Mouse (Mus musculus) Patski (cell line): ENCODE data around the gene Ncor2. TPM values are rescaled to one million over a fixed set of nuclear protein-coding genes. Genes with fewer than 3 reads are reported as not detected.

Source experiments
- ATAC-seq: fragments of 100-300 bp; one replicate; pipeline ENCODE4 v1.8.0; 2021
- CTCF ChIA-PET: fragments of 350-600 bp; sonication (Branson Sonifier 250); formaldehyde crosslinking; loops from one replicate; lab custom pipeline; 2022; ENCODE audit warnings: inconsistent platforms; lab: Charles Lee
- POLR2A ChIA-PET: fragments of 350-600 bp; sonication (Branson Sonifier 250); formaldehyde crosslinking; loops from one replicate; lab custom pipeline; 2022; ENCODE audit warnings: antibody characterized with exemption, inconsistent platforms; lab: Charles Lee
- DNase-seq: peaks from one replicate; pipeline ENCODE4 v3.0.0-alpha.2; 2011; ENCODE audit warnings: low read depth, low spot score
- H3K27me3 ChIP-seq: fragments of 371-371 bp; one replicate; pipeline ENCODE4 v1.5.1; 2021
- CTCF ChIP-seq: fragments of 100-300 bp; IDR thresholded peaks from one replicate; pipeline ENCODE4 v1.5.1; 2021
- in situ Hi-C: fragments of 300-500 bp; cut with MboI; formaldehyde crosslinking; loops from 3 replicates; pipeline ENCODE4 v1.11.1; 2018; ENCODE audit warnings: low pct_unique_long_range_greater_than_20kb, mixed read lengths
- polyA plus RNA-seq: library from polyadenylated mRNA; unstranded; gene quantifications from one replicate; pipeline ENCODE4 v1.2.3, GENCODE M21; 2021

The Ncor2 gene
- polyA plus RNA-seq, 1 experiment from 2014 or later = 98.6 TPM

DNA sequence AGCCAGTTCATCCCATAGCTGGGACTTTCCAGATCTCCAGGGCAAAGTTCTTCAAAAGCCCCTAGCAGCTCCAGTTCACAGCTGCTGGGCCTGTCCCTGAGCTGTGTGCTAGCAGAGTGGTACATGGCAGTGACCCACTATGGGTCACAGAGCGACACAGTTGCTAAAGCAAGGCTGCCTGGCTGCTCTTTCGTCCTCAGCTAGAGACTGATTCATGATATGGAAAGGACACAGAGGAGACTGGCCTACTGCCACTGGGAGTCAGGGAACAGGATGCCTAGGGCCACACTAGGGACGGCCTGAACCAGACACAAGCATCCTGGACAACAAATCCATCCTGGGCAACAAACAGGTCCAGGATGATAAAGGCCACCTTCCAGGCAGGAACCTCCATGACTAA, 53.8 kb downstream of the Ncor2 start:
- in situ Hi-C loops = no loop called here
- TF ChIP-seq CTCF = no peak
- POLR2A ChIA-PET = interaction anchor here (1.1 kb wide), 1 partner anchor 49 kb away, joined by 3 read pairs; no protein-coding TSS in a partner anchor
- ATAC-seq (no peak), DNase-seq (no peak)
- CTCF ChIA-PET = no interaction called here
- H3K27me3 ChIP-seq = no peaks in the 10 kb centered on the region

DNA sequence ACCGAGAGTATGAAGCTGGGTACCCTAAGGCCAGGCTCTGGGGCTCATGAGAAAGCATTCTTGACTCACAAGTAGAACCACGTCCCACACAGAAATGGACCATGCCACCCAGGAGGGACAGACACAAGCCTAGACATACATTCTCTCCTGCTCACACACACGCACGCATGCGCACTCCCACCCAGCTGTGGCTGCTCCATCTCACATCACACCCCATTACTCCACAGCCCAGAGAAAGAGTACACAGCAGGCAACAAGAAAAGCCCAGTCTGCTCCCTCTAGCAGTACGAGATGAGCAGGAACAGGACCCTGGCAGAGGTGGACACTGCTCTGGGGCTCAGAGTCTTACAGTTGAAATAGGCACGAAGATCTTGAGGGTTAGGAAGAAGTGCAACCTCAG, 55.0 kb downstream of the Ncor2 start:
- ATAC-seq (no peak), DNase-seq (no peak)
- in situ Hi-C loops = no loop called here
- POLR2A ChIA-PET = interaction anchor here (1.1 kb wide), 1 partner anchor 14 kb away, joined by 4 read pairs; no protein-coding TSS in a partner anchor
- CTCF ChIA-PET = no interaction called here
- no peaks in the 10 kb centered on the region for H3K27me3 ChIP-seq
- no peak for TF ChIP-seq CTCF

DNA sequence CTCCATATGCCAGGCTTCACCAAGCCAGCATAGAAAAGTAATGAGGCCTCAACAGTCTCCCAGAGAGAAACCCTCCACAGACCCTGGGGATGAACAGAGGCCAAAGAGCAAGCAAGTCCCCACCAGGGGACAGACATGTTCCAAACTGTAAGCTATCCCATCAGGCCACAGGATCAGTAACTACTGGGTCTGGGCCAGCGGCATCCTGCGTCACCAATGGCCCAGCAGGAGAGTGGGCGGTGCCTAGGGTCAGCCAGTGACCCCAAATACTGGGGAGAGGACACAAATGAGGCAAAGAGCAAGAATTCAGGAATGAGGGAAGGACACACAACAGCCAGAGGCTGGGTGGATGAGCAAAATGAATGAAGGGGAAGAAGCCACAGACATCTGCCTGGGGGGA, 55.8 kb downstream of the Ncor2 start:
- ATAC-seq (no peak), DNase-seq (no peak)
- POLR2A ChIA-PET = interaction anchor here (1.1 kb wide), 1 partner anchor 13 kb away, joined by 4 read pairs; no protein-coding TSS in a partner anchor
- CTCF ChIA-PET = no interaction called here
- no peaks in the 10 kb centered on the region for H3K27me3 ChIP-seq
- in situ Hi-C loops = no loop called here
- TF ChIP-seq CTCF = no peak

DNA sequence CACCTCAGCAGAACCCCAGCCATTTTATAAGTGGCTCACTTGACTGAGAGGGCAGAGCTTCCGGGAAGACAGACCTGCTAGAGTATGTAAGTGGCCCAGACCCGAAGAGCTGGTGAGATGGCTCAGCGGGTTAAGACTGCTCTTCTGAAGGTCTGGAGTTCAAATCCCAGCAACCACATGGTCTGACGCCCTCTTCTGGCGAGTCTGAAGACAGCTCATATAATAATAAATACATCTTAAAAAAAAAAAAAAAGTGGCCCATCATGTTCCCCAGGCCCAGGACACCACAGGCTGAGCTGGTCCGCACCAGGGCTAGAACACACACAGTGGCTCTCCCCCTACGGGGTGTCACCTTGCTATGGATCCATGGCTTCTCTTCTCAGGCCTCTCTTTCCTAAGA, 56.5 kb downstream of the Ncor2 start:
- CTCF ChIA-PET = no interaction called here
- H3K27me3 ChIP-seq = no peaks in the 10 kb centered on the region
- in situ Hi-C loops = no loop called here
- no peak for ATAC-seq
- POLR2A ChIA-PET = no interaction called here
- no peak for DNase-seq
- TF ChIP-seq CTCF = no peak

DNA sequence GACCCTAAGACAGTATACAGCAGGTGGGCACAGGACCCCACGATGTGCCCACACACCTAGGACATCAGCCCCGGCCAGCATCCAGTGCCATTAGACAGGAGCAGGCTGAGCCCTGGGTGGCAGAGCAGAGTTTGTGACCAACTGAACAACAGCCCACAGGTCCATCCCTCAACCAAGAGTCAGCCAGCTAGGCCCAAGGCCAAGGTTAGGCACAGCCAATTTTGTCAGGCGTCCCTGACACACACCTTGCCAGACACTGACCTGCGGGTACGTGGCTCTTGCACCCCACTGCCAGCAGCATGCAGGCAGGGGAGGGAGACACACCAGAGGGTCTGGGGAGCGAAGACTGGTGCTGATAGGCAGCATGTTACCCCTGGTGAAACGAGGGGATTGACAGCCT, 57.0 kb downstream of the Ncor2 start:
- H3K27me3 ChIP-seq = no peaks in the 10 kb centered on the region
- POLR2A ChIA-PET = no interaction called here
- ATAC-seq (no peak), DNase-seq (no peak)
- CTCF ChIA-PET = interaction anchor here (1.0 kb wide), 1 partner anchor 12 kb away, joined by 3 read pairs; no protein-coding TSS in a partner anchor
- in situ Hi-C loops = no loop called here
- no peak for TF ChIP-seq CTCF

DNA sequence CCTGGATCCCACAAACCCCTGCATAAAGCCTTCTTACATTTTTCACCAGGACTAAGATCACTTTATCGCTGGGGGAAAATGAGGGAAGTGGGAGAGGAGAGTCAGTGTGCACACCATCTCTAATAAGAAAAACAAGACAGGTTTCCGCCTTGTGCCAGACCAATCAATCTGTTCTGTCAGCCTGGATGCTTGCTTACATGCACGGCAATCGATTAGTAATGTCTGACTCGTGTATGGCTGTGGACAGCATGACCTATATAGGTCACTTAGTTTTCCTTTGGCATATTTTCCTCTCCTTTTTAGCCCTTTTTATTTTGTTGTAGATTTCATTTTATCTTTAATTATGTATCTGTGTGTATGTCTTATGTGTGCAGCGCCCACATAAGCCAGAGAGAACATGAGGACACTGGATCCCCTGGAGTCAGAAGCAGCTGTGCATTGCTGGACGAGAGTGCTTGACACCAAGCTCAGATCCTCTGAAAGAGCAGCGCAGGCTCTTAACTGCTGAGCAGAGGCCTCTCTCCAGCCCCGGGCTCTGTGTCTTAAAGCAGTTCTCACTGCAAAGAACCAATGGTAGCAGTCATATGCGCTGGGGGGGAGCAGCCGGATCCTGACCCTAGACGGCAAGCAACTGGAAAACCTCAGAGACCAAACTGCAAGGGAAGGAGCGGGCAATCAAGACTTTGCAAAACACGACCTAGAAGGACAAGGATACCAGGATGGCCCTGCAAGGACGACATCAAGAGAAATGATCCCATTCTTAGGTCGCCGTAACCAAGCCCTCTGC, 58.3 kb downstream of the Ncor2 start:
- no peak for DNase-seq

DNA sequence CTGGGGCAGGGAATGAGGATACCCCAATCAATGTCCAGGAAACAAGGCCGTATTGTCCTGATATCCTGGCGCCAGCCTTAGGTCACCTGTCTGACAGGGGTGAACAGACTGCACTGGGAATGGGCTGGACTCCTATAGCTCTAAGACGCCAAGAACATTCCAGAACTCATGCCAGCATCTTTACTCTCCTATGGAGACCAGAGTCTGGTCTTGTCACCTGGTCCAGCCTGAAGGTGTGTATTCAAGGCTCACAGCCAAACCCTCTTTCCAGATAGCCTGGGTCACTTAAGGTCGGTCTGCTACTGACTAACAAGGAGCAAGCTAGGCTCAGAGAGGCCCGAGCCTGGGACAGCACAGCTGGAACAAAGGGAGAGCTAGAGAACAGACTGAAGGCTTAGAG, 61.8 kb downstream of the Ncor2 start:
- CTCF ChIA-PET = no interaction called here
- DNase-seq (no peak), ATAC-seq (no peak)
- H3K27me3 ChIP-seq = no peaks in the 10 kb centered on the region
- POLR2A ChIA-PET = interaction anchor here (0.6 kb wide), 1 partner anchor 215 kb away, joined by 4 read pairs; no protein-coding TSS in a partner anchor
- in situ Hi-C loops = no loop called here
- no peak for TF ChIP-seq CTCF

More for the DNA sequence above, 58.3 kb downstream of the Ncor2 start:
- ChIA-PET CTCF (no interaction called here), POLR2A (interaction anchor here (0.5 kb wide), 1 partner anchor 14 kb away, joined by 4 read pairs; no protein-coding TSS in a partner anchor)
- no peak for TF ChIP-seq CTCF
- no peak for ATAC-seq
- H3K27me3 ChIP-seq = no peaks in the 10 kb centered on the region
- in situ Hi-C loops = no loop called here

DNA sequence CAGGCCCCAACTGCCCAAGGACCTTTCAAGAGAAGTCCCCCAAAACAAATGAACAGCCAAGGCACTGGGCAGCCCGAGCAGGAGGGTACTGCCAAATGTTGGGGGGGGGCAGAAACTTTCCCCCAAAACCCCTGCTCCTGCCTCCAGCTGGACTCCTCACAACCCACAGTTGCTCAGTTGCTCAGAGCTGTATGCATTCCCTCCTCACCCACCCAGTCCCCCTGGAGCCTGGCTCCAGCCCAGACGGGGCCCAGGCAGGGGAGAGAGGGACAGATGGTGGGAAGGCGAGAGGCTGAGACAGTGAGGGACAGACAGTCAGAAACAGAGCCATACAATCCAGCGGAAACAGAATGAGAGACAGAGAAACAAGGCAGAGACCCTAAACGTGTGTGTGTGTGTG, 66.0 kb downstream of the Ncor2 start:
- no peak for DNase-seq
- TF ChIP-seq CTCF = no peak
- ChIA-PET POLR2A (no interaction called here), CTCF (interaction anchor here (1.2 kb wide), 1 partner anchor 16 kb away, joined by 3 read pairs; no protein-coding TSS in a partner anchor)
- in situ Hi-C loops = no loop called here
- no peaks in the 10 kb centered on the region for H3K27me3 ChIP-seq
- no peak for ATAC-seq

DNA sequence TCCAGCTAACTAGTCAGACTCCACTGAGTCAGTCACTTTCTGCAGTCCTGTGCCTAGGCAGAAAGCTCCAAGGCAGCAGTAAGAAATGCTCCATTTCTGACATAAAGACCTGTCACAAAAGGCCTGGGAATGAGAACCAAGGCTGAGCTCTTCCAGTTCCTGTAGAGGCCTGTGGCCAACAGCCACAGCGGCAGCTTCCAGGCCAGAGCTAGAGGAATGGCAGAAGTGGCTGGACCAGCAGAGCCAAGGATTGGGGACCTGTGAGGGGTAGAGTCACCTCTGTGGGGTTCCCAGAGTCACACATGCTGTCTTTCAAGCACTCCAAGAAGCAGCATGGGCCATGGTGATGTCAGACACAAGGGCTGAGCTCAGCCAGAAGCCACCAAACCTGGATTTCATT, 66.4 kb downstream of the Ncor2 start:
- ChIA-PET POLR2A (no interaction called here), CTCF (interaction anchor here (1.2 kb wide), 1 partner anchor 17 kb away, joined by 3 read pairs; no protein-coding TSS in a partner anchor)
- in situ Hi-C loops = no loop called here
- ATAC-seq = no peak
- no peak for TF ChIP-seq CTCF
- DNase-seq = no peak
- H3K27me3 ChIP-seq = no peaks in the 10 kb centered on the region

DNA sequence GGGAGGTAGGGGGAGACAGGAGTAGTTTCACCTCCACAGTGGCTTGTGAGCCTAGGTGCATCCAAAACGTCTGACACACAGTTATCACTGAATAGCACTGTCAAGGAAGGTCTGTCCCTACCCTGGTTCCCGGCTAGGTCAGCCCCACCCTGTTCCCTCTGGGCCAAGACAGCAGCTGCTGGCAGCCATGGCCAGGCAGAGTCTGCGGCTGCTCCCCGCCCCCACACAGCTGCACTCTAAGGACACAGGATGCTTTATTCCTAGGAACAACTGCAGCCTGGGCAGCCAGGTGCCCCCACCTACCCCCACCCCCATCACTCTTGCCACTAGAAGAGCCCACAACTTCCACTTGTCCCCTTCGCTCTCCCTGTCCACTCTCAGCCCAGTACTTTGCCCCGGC, 67.9 kb downstream of the Ncor2 start:
- CTCF ChIA-PET = interaction anchor here (1.1 kb wide), 1 partner anchor 77 kb away, joined by 3 read pairs; no protein-coding TSS in a partner anchor
- in situ Hi-C loops = no loop called here
- no peak for ATAC-seq

DNA sequence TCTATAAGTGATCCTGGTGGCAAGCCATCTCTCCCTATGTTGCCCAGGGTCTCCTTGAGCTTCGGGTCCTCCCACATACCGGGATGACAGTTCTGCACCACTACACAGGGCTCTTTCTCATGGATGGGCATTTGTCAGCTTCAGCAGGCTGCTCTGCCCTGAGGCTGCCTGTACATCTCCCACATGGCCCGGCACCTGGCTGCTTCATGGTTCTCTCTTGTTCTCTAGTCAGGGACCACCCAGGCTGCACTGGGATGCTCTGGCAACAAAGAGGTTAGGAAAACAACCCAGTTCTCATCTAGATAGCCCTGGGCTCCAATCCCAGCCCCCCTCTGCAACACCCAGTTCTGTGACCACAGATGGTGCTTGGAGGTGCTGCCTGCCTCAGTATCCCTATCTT, 68.3 kb downstream of the Ncor2 start:
- H3K27me3 ChIP-seq = no peaks in the 10 kb centered on the region
- ATAC-seq = no peak
- no peak for DNase-seq

More for the DNA sequence above, 67.9 kb downstream of the Ncor2 start:
- no peaks in the 10 kb centered on the region for H3K27me3 ChIP-seq
- DNase-seq = no peak
- TF ChIP-seq CTCF = no peak
- POLR2A ChIA-PET = interaction anchor here (1.5 kb wide), 1 partner anchor 13 kb away, joined by 4 read pairs; no protein-coding TSS in a partner anchor

More for the DNA sequence above, 68.3 kb downstream of the Ncor2 start:
- ChIA-PET POLR2A (interaction anchor here (1.5 kb wide), 1 partner anchor 13 kb away, joined by 4 read pairs; no protein-coding TSS in a partner anchor), CTCF (interaction anchor here (1.1 kb wide), 1 partner anchor 78 kb away, joined by 3 read pairs; no protein-coding TSS in a partner anchor)
- in situ Hi-C loops = no loop called here
- TF ChIP-seq CTCF = no peak
